Mouse (Mus musculus) gastrocnemius, postnatal 10 days (tissue): ENCODE measurements at regions not wholly inside any gene's neighbourhood (a gene's known extent, or its start where the extent isn't known, plus 50 kb on each side); places are given as distances from the start of the nearest gene placed in this dataset.

Experiments
- DNase-seq: peaks from one replicate; pipeline ENCODE4 v3.0.0; 2021; ENCODE audit warnings: mixed read lengths

DNA sequence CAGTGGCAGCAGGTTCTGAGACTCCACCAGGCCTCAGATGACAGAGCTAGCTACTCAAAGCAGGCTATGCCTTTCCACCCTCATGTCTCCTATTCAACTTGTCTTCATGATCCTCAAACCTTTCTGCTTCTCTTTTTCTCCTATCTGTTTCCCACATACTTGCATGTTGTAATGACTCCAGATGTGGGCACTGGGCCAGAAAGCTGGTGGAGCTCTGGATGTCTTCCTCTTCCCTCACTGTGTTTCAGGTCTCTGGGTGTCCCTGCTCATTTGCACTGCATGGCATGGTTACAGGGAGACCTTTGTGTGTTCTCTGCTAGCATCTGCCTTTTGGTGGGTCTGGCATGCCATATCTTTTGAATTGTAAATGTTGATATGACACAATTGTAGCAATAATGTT, 1354.7 kb upstream of the Pcdh17 start:
- DNase-seq, result peak; percentile 14
